Mouse (Mus musculus): ENCODE measurements around the gene Sqstm1. TPM values are rescaled to one million over a fixed set of nuclear protein-coding genes. Genes with fewer than 3 reads are reported as not detected.
"Not testable (repeated sequence)": the region's sequence is repeated elsewhere in the genome, so short reads cannot be mapped to it uniquely, and the experiment has no call there.

The Sqstm1 gene
- total and polyA plus RNA-seq, 2 experiments from 2014 or later: 330 to 413 TPM

DNA sequence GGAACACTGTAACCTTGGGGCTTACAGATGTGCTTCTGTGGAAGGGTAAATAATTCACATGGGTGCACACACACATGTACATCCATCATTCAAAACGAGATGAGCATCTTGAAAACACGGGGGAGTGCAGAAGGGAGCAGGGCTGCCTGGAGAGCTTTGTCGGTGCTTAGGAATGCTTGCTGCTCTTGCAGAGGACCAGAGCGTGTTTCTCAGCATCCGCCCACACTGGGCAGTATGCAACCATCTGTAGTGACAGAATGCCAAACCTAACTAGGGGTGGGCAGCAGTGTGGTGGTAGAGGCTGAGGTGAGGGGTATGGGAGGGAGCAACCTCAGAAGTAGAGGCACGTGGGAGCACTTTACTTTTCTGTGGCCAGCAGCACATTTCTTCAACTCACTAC, 33.5 kb downstream of the Sqstm1 start:
- Histone ChIP-seq H3K4me3 (ENCODE audit: low read depth, low read length) (no peak overlapping the region), H3K27ac (ENCODE audit: low read depth, low read length) (no peak overlapping the region), H3K4me1 (ENCODE audit: insufficient read depth) (peaks cover 4% of the 10 kb centered on the region; the same call in 1 of the 2 replicates), H3K9ac (no peak overlapping the region), H3K4me2 (ENCODE audit: low read depth) (no peak overlapping the region), H3K27me3 (ENCODE audit: insufficient read depth, low read length) (no peaks in the 10 kb centered on the region), H3K36me3 (ENCODE audit: insufficient read depth) (peaks cover 32% of the 10 kb centered on the region), H3K9me3 (ENCODE audit: low read length) (no peaks in the 10 kb centered on the region)
- ATAC-seq: no peak
- no peak for DNase-seq
- WGBS: 82% methylated on average over 6 of the region's 6 CpGs
- no peak for TF ChIP-seq CTCF (IDR thresholded peaks at IDR 0.05; ENCODE audit: low read depth)

GRCm38 (mm10) chr11:50176351-50176750, 34.3 kb downstream of the Sqstm1 start:
- H3K36me3 ChIP-seq (ENCODE audit: insufficient read depth): peaks cover 33% of the 10 kb centered on the region
- H3K9ac ChIP-seq: no peak overlapping the region
- 82% methylated on average over 3 of the region's 3 CpGs for WGBS
- peaks cover 4% of the 10 kb centered on the region; the same call in 1 of the 2 replicates for H3K4me1 ChIP-seq (ENCODE audit: insufficient read depth)
- DNase-seq (no peak), ATAC-seq (no peak)
- H3K4me3 ChIP-seq (ENCODE audit: low read depth, low read length): no peak overlapping the region
- no peak overlapping the region for H3K27ac ChIP-seq (ENCODE audit: low read depth, low read length)
- no peaks in the 10 kb centered on the region for H3K27me3 ChIP-seq (ENCODE audit: insufficient read depth, low read length)
- no peak for TF ChIP-seq CTCF (IDR thresholded peaks at IDR 0.05; ENCODE audit: low read depth)
- no peak overlapping the region for H3K4me2 ChIP-seq (ENCODE audit: low read depth)
- H3K9me3 ChIP-seq (ENCODE audit: low read length): no peaks in the 10 kb centered on the region

- H3K27ac ChIP-seq (ENCODE audit: low read depth, low read length): peak overlapping the region; percentile 89
- no peaks in the 10 kb centered on the region for H3K9me3 ChIP-seq (ENCODE audit: low read length)
- WGBS: under 1% methylated on average over 27 of the region's 27 CpGs
- H3K4me2 ChIP-seq (ENCODE audit: low read depth): peak overlapping the region; percentile 69
- no peaks in the 10 kb centered on the region for H3K27me3 ChIP-seq (ENCODE audit: insufficient read depth, low read length)
- peaks cover 4% of the 10 kb centered on the region; the same call in 1 of the 2 replicates for H3K4me1 ChIP-seq (ENCODE audit: insufficient read depth)
- DNase-seq: peak; percentile 99
- no peak for TF ChIP-seq CTCF (IDR thresholded peaks at IDR 0.05; ENCODE audit: low read depth)
- ATAC-seq: peak; percentile 100
- peak overlapping the region; percentile 68 for H3K4me3 ChIP-seq (ENCODE audit: low read depth, low read length)
- peaks cover 43% of the 10 kb centered on the region for H3K36me3 ChIP-seq (ENCODE audit: insufficient read depth)
- peak overlapping the region; percentile 66 for H3K9ac ChIP-seq
These were observed 35.9 kb downstream of the Sqstm1 start for GRCm38 (mm10) chr11:50174730-50175187.

DNA sequence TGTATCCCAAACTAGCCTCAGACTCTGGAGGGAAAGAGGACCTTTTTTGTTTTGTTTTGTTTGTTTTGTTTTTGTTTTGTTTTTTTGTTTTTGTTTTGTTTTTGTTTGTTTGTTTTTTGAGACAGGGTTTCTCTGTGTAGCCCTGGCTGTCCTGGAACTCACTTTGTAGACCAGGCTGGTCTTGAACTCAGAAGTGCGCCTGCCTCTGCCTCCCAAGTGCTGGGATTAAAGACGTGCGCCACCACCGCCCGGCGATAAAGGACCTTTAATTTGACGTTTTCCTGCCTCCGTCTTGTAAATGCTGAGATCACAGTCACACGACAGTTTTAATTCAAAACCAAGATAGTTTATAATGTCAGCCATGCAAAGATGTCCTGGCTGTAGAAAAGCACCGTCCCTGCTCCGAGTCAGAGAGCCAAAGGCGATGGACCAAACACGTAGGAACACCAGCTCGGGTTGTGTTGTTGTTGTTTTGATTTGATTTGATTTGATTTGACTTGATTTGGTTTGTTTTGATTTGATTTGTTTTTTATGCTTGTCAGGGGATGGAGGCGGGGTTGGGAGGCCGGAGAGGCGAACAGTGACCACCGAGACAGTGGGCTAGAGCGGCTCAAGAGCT, 36.4 kb downstream of the Sqstm1 start, which contains the start of gene Mrnip:
Gene Mrnip, plus strand, starts transcription at position 334 of the 619 bp plus-strand sequence.
- peak within 1 kb of the TSS; percentile 66 for H3K9ac ChIP-seq
- ATAC-seq: peak; percentile 54

GRCm38 (mm10) chr11:50168352-50168751, 42.3 kb downstream of the Sqstm1 start:
- no peak for ATAC-seq
- 91% methylated on average over 5 of the region's 5 CpGs for WGBS
- peaks cover 57% of the 10 kb centered on the region for H3K36me3 ChIP-seq (ENCODE audit: insufficient read depth)

More for the DNA sequence above, 36.4 kb downstream of the Sqstm1 start, which contains the start of gene Mrnip:
- H3K9me3 ChIP-seq (ENCODE audit: low read length); H3K27me3 ChIP-seq (ENCODE audit: insufficient read depth, low read length); H3K4me1 ChIP-seq (ENCODE audit: insufficient read depth); DNase-seq: not testable (repeated sequence)
- 3% methylated on average over 19 of the region's 19 CpGs for WGBS
- Histone ChIP-seq H3K36me3 (ENCODE audit: insufficient read depth) (peaks cover 47% of the 10 kb centered on the region), H3K4me3 (ENCODE audit: low read depth, low read length) (peak within 1 kb of the TSS; percentile 68), H3K27ac (ENCODE audit: low read depth, low read length) (peak within 1 kb of the TSS; percentile 89), H3K4me2 (ENCODE audit: low read depth) (peak within 1 kb of the TSS; percentile 69)

GRCm38 (mm10) chr11:50162338-50163050, 48.1 kb downstream of the Sqstm1 start:
- no peaks in the 10 kb centered on the region for H3K27me3 ChIP-seq (ENCODE audit: insufficient read depth, low read length)
- H3K4me3 ChIP-seq (ENCODE audit: low read depth, low read length): no peak overlapping the region
- 94% methylated on average over 3 of the region's 3 CpGs for WGBS
- H3K36me3 ChIP-seq (ENCODE audit: insufficient read depth): peaks cover 72% of the 10 kb centered on the region
- no peak overlapping the region for H3K27ac ChIP-seq (ENCODE audit: low read depth, low read length)
- no peaks in the 10 kb centered on the region for H3K9me3 ChIP-seq (ENCODE audit: low read length)
- H3K4me2 ChIP-seq (ENCODE audit: low read depth): no peak overlapping the region
- no peak for TF ChIP-seq CTCF (IDR thresholded peaks at IDR 0.05; ENCODE audit: low read depth)
- no peak overlapping the region for H3K9ac ChIP-seq
- no peak for DNase-seq
- H3K4me1 ChIP-seq (ENCODE audit: insufficient read depth): no peaks in the 10 kb centered on the region
- ATAC-seq: no peak

More at GRCm38 (mm10) chr11:50168352-50168751, 42.3 kb downstream of the Sqstm1 start:
- H3K9me3 ChIP-seq (ENCODE audit: low read length): no peaks in the 10 kb centered on the region
- no peak overlapping the region for H3K9ac ChIP-seq
- H3K4me3 ChIP-seq (ENCODE audit: low read depth, low read length): no peak overlapping the region
- H3K4me1 ChIP-seq (ENCODE audit: insufficient read depth): no peaks in the 10 kb centered on the region
- no peak overlapping the region for H3K4me2 ChIP-seq (ENCODE audit: low read depth)
- DNase-seq: no peak
- no peak overlapping the region for H3K27ac ChIP-seq (ENCODE audit: low read depth, low read length)
- no peak for TF ChIP-seq CTCF (IDR thresholded peaks at IDR 0.05; ENCODE audit: low read depth)
- H3K27me3 ChIP-seq (ENCODE audit: insufficient read depth, low read length): no peaks in the 10 kb centered on the region
